Comparison of ENCODE assay signal across 1 mouse cellular context in genomic region chr7:17017036-17017435, GRCm38 (mm10).
A peak's percentile ranks its signal among the peaks of the same experiment; 100 is the strongest.
TF ChIP-seq lines count a peak whose summit lies in the region.

No protein-coding gene starts in this region.

TF ChIP-seq in MEL, 35 proteins besides CTCF, POLR2A, EP300 and RAD21 (continued from another document):
- TF ChIP-seq NRF1 (IDR thresholded peaks at IDR 0.05; ENCODE audit: insufficient read depth, low read depth, low read length, poor library complexity, severe bottlenecking) (no peak), JUND (IDR thresholded peaks at IDR 0.05; ENCODE audit: low read depth, low read length) (no peak), TBP (IDR thresholded peaks at IDR 0.05; ENCODE audit: low read depth, low read length) (0 out of 2 replicates have a peak, but pooled peaks have one; percentile 13)
